Comparison of ENCODE assay signal across 24 mouse cellular contexts in genomic region chr8:84668731-84669485, GRCm38 (mm10). TPM values are rescaled to one million over a fixed set of nuclear protein-coding genes. Genes with fewer than 3 reads are reported as not detected.
DNase-seq lines count a peak whose midpoint lies in the region; ATAC-seq and TF ChIP-seq lines count a peak whose summit lies in the region.
"Had no signal": no experiment of that assay in that cellular context is flagged by ENCODE, and none has a peak within 500 bp of the region (broad histone marks: within the 10 kb centered on the region; RNA-seq: fewer than 3 reads in every experiment).

No protein-coding gene starts in this region.

- peak; percentile 65 for DNase-seq in kidney, adult 9 months
- DNase-seq in ES-CJ7 (ENCODE audit: low read depth, low spot score), result peak; percentile 74
- peak; percentile 50 to 54 for DNase-seq in kidney, postnatal 36 days
- DNase-seq in testis, postnatal 14 days (ENCODE audit: low spot score), result no peak
- DNase-seq in embryo, embryonic 10.5 days (ENCODE audit: low spot score), result no peak
- DNase-seq: adrenal gland, postnatal 14 days; cerebellum, postnatal 25 days; embryo, embryonic 11 days; gastrocnemius, postnatal 10 days; heart, adult 11 months; lung, postnatal 14 days; right cerebral cortex, adult 18-20 months; right cerebral cortex, postnatal 4 days had no signal

- WGBS in kidney, embryonic 15.5 days, result 75% methylated on average over 6 of the region's 6 CpGs

- peaks cover 57% of the 10 kb centered on the region for H3K36me3 ChIP-seq in kidney, embryonic 15.5 days
- peaks cover 74% of the 10 kb centered on the region for H3K36me3 ChIP-seq in E14TG2a.4 (ENCODE audit: insufficient read depth, low read length)

- no peak for TF ChIP-seq CTCF in E14TG2a.4 (conservative IDR thresholded peaks at IDR 0.05; ENCODE audit: low read length)

- no peak overlapping the region for H3K4me3 ChIP-seq in kidney, embryonic 15.5 days (replicated peaks)
- H3K4me3 ChIP-seq in E14TG2a.4 (replicated peaks; ENCODE audit: low read length), result peak overlapping the region; percentile 14; the same call in 1 of the 2 replicates
- H3K4me3 ChIP-seq: hindbrain, embryonic 15.5 days; midbrain, embryonic 12.5 days; neural tube, embryonic 15.5 days; stomach, embryonic 15.5 days had no signal

- no peaks in the 10 kb centered on the region for H3K9me3 ChIP-seq in kidney, embryonic 15.5 days (replicated peaks)
- H3K9me3 ChIP-seq in E14TG2a.4 (ENCODE audit: low read length), result no peaks in the 10 kb centered on the region
- H3K9me3 ChIP-seq: G1E; hindbrain, embryonic 15.5 days; midbrain, embryonic 12.5 days; neural tube, embryonic 15.5 days; stomach, embryonic 15.5 days had no signal

- peaks cover 27% of the 10 kb centered on the region for H3K4me1 ChIP-seq in kidney, embryonic 15.5 days
- H3K4me1 ChIP-seq in E14TG2a.4 (replicated peaks; ENCODE audit: low read depth, low read length), result peaks cover 75% of the 10 kb centered on the region

- no peak for ATAC-seq in kidney, embryonic 15.5 days (replicated peaks; ENCODE audit: low FRiP score)
- ATAC-seq: activated CD4-positive, CD25-positive, alpha-beta regulatory T cell, adult 4 months; forebrain, embryonic 16.5 days; Patski had no signal

- no peak overlapping the region for H3K27ac ChIP-seq in kidney, embryonic 15.5 days
- H3K27ac ChIP-seq: hindbrain, embryonic 15.5 days; midbrain, embryonic 12.5 days; neural tube, embryonic 15.5 days had no signal

- H3K9ac ChIP-seq in kidney, embryonic 15.5 days, result no peak overlapping the region
- H3K9ac ChIP-seq: hindbrain, embryonic 15.5 days; midbrain, embryonic 12.5 days; neural tube, embryonic 15.5 days; stomach, embryonic 15.5 days had no signal

- H3K27me3 ChIP-seq in kidney, embryonic 15.5 days, result no peaks in the 10 kb centered on the region
- no peaks in the 10 kb centered on the region for H3K27me3 ChIP-seq in E14TG2a.4 (ENCODE audit: insufficient read depth, low read length)
- H3K27me3 ChIP-seq: hindbrain, embryonic 15.5 days; midbrain, embryonic 12.5 days; neural tube, embryonic 15.5 days; Patski; stomach, embryonic 15.5 days had no signal

- H3K4me2 ChIP-seq in kidney, embryonic 15.5 days, result no peak overlapping the region
- H3K4me2 ChIP-seq: heart, embryonic 11.5 days; hindbrain, embryonic 15.5 days; midbrain, embryonic 12.5 days; neural tube, embryonic 15.5 days; stomach, embryonic 15.5 days had no signal

RNA-seq across cellular contexts. Expression of gene Ier2, which starts 6.3 kb away (rescaled TPM):
- 73.4 and 80.3 TPM in 2 replicates for polyA plus RNA-seq in kidney, embryonic 15.5 days (2015; fragmentation: Nextera tagmentation; extraction: Ambion mirVana)

RNA-seq across cellular contexts. Expression of gene Trmt1, which starts 17.2 kb away (rescaled TPM):
- 68.7 and 73.8 TPM in 2 replicates for polyA plus RNA-seq in kidney, embryonic 15.5 days (2015; fragmentation: Nextera tagmentation; extraction: Ambion mirVana)

RNA-seq across cellular contexts. Expression of gene Nacc1, which starts 18.8 kb away (rescaled TPM):
- polyA plus RNA-seq in kidney, embryonic 15.5 days (2015; fragmentation: Nextera tagmentation; extraction: Ambion mirVana), result 23.9 and 25.6 TPM in 2 replicates

RNA-seq across cellular contexts. Expression of gene Lyl1, which starts 32.3 kb away (rescaled TPM):
- polyA plus RNA-seq in kidney, embryonic 15.5 days (2015; fragmentation: Nextera tagmentation; extraction: Ambion mirVana), result 7.6 and 7.8 TPM in 2 replicates

RNA-seq across cellular contexts. Expression of gene G430095P16Rik, which starts 53.9 kb away (rescaled TPM):
- polyA plus RNA-seq in kidney, embryonic 15.5 days (2015; fragmentation: Nextera tagmentation; extraction: Ambion mirVana), result 1.9 and 2.3 TPM in 2 replicates

Comparison
In these comparisons a context has a peak if more than half of its experiments do, and no peak if none do; other contexts are left out.
1. DNase-seq: peak in kidney, adult 9 months (single experiment), ES-CJ7 (single experiment) and kidney, postnatal 36 days (2 of 2); none in testis, postnatal 14 days (single experiment) and embryo, embryonic 10.5 days (single experiment).